Mouse (Mus musculus): ENCODE measurements at regions not wholly inside any gene's neighbourhood (a gene's known extent, or its start where the extent isn't known, plus 50 kb on each side); places are given as distances from the start of the nearest gene placed in this dataset.

DNA sequence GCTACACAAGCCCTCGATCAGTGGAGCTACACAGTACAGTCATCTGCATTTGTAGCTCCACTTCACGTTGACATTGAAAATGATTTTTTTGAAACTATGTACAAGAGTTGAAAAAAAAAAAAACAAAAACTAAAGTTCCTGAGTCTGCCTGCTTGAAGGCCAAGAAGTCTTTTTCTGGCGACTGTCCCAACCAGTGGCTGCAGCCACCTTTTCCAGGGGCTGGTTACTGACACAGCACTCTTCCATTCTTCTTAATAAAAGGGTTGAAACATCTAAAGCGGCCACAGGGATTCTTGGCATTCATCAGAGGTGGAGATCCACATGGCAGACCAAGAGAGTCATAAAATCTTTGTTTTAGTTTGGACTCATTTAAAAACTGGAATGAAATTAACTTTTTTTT, 87.0 kb upstream of the Ptch1 start:
- TF ChIP-seq POLR2A (IDR thresholded peaks at IDR 0.05; ENCODE audit: borderline replicate concordance, extremely low read depth, low read depth, low read length), result no peak
- TF ChIP-seq CTCF (IDR thresholded peaks at IDR 0.05; ENCODE audit: insufficient read depth, low read length), result no peak

Measured in lung, adult 2 months (tissue).